Mouse (Mus musculus): ENCODE data around the gene Ankrd13b. TPM values are rescaled to one million over a fixed set of nuclear protein-coding genes. Genes with fewer than 3 reads are reported as not detected.

The Ankrd13b gene
- polyA plus RNA-seq, 1 experiment from 2014 or later = 31.9 TPM

DNA sequence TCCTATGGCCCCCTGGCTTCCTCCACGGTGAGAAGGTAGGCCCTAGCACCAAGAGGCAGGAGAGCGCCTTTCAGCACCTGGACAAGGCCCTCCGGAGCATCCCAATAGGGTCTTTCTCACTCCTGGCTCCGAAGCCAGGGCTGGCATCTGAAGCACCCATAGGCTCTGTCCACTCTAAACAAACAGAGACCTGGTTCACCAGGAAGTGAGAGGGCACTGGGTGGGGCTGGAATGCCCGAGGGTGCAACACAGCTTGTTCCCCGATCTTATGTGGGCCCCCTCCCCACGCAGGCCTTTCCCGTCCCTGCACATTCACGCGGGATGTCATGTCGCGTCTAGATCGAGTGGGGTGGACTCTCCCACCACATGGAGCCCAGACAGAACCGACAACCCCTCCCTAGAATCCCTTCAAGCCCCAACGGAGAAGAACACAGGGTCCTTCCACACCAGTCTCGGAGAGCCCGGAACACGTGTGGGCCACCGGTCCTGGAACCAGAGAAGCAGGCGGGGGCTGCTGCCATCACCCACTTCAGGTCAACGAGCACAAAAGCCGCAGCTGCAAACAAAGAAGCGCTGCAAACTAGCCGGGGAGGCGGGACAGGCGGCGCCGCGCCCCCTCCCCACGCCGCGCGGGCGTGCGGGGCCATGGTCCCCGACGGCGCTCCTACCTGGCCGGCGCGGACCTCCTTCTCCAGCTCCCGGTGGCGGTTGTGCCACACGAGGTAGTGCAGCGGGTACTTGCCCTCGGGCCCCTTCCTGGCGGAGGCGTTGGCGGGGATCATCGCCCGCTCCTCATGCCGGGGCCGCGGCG is 502 bp downstream of the Ankrd13b start:
- no peak for ATAC-seq
- peak overlapping the region; percentile 94 for H3K4me2 ChIP-seq (ENCODE audit: low read length)
- H3K9ac ChIP-seq (ENCODE audit: low read depth, low read length) = peak overlapping the region; percentile 91
- H3K36me3 ChIP-seq (ENCODE audit: control insufficient read depth, insufficient read depth, low read length) = no peaks in the 10 kb centered on the region
- no peaks in the 10 kb centered on the region for H3K9me3 ChIP-seq (replicated peaks; ENCODE audit: control insufficient read depth, low read length, poor library complexity, severe bottlenecking)
- peak overlapping the region; percentile 92 for H3K27ac ChIP-seq (ENCODE audit: low read length)
- WGBS = 2% methylated on average over 39 of the region's 55 CpGs
- H3K4me3 ChIP-seq (ENCODE audit: low read depth, low read length) = peak overlapping the region; percentile 91
- H3K4me1 ChIP-seq (ENCODE audit: control insufficient read depth, insufficient read depth, low read length) = peaks cover 64% of the 10 kb centered on the region
- no peaks in the 10 kb centered on the region for H3K27me3 ChIP-seq (ENCODE audit: control insufficient read depth, insufficient read depth, low read depth, low read length)

DNA sequence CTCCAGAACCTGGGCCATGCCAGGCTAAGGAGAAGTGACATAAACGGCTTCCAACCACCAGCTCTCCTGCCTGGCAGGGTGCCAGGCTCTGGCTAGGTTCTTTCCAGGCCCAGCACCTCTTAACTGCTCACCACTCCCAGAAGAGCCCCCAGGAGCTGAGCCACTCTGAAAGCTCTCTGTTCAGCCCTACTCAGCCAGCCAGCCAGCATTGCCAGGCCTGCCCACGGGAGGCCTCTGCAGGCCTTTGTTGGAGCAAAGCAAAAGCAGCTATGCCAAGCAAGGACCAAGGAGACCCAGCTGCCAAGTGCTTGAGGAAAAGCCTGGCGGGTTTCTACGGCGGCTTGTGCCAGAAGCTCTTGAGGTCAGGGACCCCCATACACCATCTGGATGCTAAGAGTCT is 2.7 kb downstream of the Ankrd13b start:
- peaks cover 57% of the 10 kb centered on the region for H3K4me1 ChIP-seq (ENCODE audit: control insufficient read depth, insufficient read depth, low read length)
- H3K9ac ChIP-seq (ENCODE audit: low read depth, low read length) = peak overlapping the region; percentile 33
- H3K4me3 ChIP-seq (ENCODE audit: low read depth, low read length) = peak overlapping the region; percentile 11
- H3K9me3 ChIP-seq (replicated peaks; ENCODE audit: control insufficient read depth, low read length, poor library complexity, severe bottlenecking) = no peaks in the 10 kb centered on the region
- no peaks in the 10 kb centered on the region for H3K36me3 ChIP-seq (ENCODE audit: control insufficient read depth, insufficient read depth, low read length)
- H3K27me3 ChIP-seq (ENCODE audit: control insufficient read depth, insufficient read depth, low read depth, low read length) = no peaks in the 10 kb centered on the region
- H3K27ac ChIP-seq (ENCODE audit: low read length) = peak overlapping the region; percentile 12; the same call in 1 of the 2 replicates
- H3K4me2 ChIP-seq (ENCODE audit: low read length) = peak overlapping the region; percentile 94
- no peak for ATAC-seq
- 43% methylated on average over 5 of the region's 5 CpGs for WGBS

DNA sequence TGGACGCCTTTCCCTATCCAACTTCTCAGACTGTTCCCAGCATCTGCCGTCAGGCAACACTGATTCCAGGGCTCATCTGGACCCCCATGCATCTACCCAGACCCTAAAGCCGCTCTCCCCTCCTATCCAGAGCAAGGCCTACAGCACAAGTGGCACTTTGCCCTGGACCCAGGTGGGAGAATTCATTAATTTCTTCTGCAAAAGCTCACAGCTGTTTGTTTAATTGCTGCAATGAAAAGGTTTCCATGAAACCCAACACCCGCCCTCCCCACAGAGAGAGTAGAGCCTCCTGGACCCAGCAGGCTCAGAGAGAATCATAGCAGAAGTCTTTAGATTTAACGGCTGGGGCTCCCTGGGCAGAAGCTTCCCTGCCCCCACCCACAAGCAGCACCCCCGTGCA is 4.2 kb downstream of the Ankrd13b start:
- 41% methylated on average over 6 of the region's 6 CpGs for WGBS
- Histone ChIP-seq H3K4me3 (ENCODE audit: low read depth, low read length) (no peak overlapping the region), H3K36me3 (ENCODE audit: control insufficient read depth, insufficient read depth, low read length) (no peaks in the 10 kb centered on the region), H3K9ac (ENCODE audit: low read depth, low read length) (no peak overlapping the region), H3K27me3 (ENCODE audit: control insufficient read depth, insufficient read depth, low read depth, low read length) (no peaks in the 10 kb centered on the region), H3K4me1 (ENCODE audit: control insufficient read depth, insufficient read depth, low read length) (peaks cover 44% of the 10 kb centered on the region), H3K9me3 (replicated peaks; ENCODE audit: control insufficient read depth, low read length, poor library complexity, severe bottlenecking) (no peaks in the 10 kb centered on the region), H3K27ac (ENCODE audit: low read length) (no peak overlapping the region), H3K4me2 (ENCODE audit: low read length) (no peak overlapping the region)
- no peak for ATAC-seq

DNA sequence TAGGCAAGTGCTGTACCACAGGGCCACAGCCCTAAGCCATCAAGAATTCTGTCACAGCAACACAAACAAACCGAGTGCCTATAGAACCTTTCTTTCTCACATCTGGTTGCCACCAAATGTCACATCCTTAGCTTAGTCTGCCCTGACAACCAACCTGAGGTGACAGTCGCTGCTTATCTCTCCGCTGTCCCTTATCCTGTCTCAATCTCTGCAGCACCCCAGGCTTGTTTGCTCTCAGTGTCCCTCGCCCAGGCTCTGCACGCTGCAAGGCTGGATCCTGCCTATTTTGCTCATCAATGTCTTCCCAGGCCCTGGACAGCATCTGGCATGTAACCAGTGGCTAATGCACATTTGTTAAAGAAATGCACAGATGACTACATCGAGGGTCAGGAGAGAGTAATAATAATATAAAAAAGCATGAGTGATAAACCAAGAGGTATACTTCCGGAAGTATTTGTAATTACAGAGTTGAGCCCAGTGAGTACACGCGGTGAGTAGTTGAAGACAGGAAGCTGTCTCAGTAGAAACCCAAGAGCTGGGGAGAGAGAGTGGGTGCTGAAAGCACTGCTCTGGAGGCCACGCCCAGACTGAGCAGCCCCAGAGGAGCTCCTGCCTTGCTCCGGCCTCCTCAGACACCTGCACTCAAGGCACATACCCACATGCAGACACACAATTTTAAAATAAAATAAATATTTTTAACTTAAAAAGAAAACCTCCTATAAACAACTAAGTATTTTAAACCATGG is 5.8 kb downstream of the Ankrd13b start:
- Histone ChIP-seq H3K27me3 (ENCODE audit: control insufficient read depth, insufficient read depth, low read depth, low read length) (no peaks in the 10 kb centered on the region), H3K27ac (ENCODE audit: low read length) (no peak overlapping the region), H3K4me3 (ENCODE audit: low read depth, low read length) (no peak overlapping the region), H3K9ac (ENCODE audit: low read depth, low read length) (no peak overlapping the region), H3K4me2 (ENCODE audit: low read length) (no peak overlapping the region), H3K9me3 (replicated peaks; ENCODE audit: control insufficient read depth, low read length, poor library complexity, severe bottlenecking) (no peaks in the 10 kb centered on the region), H3K36me3 (ENCODE audit: control insufficient read depth, insufficient read depth, low read length) (no peaks in the 10 kb centered on the region), H3K4me1 (ENCODE audit: control insufficient read depth, insufficient read depth, low read length) (peaks cover 41% of the 10 kb centered on the region)
- 78% methylated on average over 11 of the region's 11 CpGs for WGBS
- ATAC-seq = no peak

DNA sequence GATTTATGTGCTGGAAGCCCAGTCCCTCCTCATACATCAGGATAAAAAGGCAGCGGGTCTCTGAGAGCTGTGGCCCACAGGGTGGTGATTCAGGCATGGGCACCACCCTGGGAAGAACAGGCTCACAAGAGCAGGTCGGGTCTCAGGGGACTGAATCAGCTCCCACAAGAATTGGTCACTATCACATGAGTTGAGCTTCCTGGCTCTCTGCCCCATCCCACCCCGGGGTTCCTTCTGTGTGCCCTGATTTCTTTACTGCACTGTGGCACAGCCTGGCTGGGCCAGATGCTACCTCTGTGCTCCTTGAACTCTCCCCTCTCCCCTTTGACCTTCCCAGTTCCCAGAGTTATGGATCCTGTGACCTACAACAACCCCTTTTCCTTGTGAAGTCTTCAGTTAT is 6.4 kb downstream of the Ankrd13b start:
- Histone ChIP-seq H3K36me3 (ENCODE audit: control insufficient read depth, insufficient read depth, low read length) (no peaks in the 10 kb centered on the region), H3K27me3 (ENCODE audit: control insufficient read depth, insufficient read depth, low read depth, low read length) (no peaks in the 10 kb centered on the region), H3K27ac (ENCODE audit: low read length) (no peak overlapping the region), H3K4me3 (ENCODE audit: low read depth, low read length) (no peak overlapping the region), H3K4me1 (ENCODE audit: control insufficient read depth, insufficient read depth, low read length) (peaks cover 35% of the 10 kb centered on the region), H3K9me3 (replicated peaks; ENCODE audit: control insufficient read depth, low read length, poor library complexity, severe bottlenecking) (no peaks in the 10 kb centered on the region), H3K9ac (ENCODE audit: low read depth, low read length) (no peak overlapping the region), H3K4me2 (ENCODE audit: low read length) (no peak overlapping the region)
- 87% methylated on average over 3 of the region's 3 CpGs for WGBS
- no peak for ATAC-seq

DNA sequence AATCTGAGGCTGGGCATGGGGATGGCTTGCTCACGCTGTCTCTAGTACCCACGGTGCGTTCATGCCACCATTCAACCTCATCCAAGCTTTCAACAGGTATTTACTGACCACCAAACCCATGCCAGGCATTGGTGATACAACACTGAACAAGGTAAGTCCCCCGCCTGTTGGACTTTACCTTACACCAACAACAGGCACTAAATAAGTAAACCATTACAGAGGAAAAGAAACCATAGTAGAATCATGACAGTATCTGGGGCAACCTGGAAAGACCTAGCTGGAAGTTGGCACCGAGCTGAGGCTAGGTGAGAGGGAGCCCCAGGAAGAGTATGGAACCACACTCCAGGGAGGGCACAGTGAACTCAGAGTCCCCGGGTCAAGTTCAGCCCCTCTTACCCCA is 12.6 kb downstream of the Ankrd13b start:
- H3K4me1 ChIP-seq (ENCODE audit: control insufficient read depth, insufficient read depth, low read length) = no peaks in the 10 kb centered on the region
- 91% methylated on average over 6 of the region's 6 CpGs for whole genome bisulfite sequencing
- no peak for ATAC-seq

DNA sequence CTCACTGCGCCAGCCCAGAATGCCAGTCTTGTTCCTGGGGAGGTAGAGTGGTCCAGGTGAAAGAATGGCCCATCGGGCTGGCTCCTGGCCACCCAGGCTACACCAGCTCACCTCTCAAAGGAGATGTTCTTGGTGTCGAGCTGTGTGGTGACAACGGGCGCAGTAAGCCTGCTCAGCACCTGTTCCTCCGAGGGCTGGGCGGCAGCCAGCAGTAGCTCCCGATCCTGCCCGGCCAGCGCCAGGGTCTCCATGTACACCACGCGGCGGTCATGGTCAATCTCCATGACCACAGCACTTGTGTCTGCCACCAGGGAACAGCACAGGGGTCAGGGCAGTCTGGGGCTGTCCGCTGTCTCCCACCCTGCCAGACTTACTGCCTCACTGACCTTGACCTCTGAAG is 13.3 kb downstream of the Ankrd13b start:
- Histone ChIP-seq H3K36me3 (ENCODE audit: control insufficient read depth, insufficient read depth, low read length) (peaks cover 13% of the 10 kb centered on the region), H3K27ac (ENCODE audit: low read length) (no peak overlapping the region), H3K4me1 (ENCODE audit: control insufficient read depth, insufficient read depth, low read length) (no peaks in the 10 kb centered on the region), H3K4me2 (ENCODE audit: low read length) (no peak overlapping the region), H3K4me3 (ENCODE audit: low read depth, low read length) (no peak overlapping the region), H3K9me3 (replicated peaks; ENCODE audit: control insufficient read depth, low read length, poor library complexity, severe bottlenecking) (no peaks in the 10 kb centered on the region), H3K9ac (ENCODE audit: low read depth, low read length) (no peak overlapping the region), H3K27me3 (ENCODE audit: control insufficient read depth, insufficient read depth, low read depth, low read length) (no peaks in the 10 kb centered on the region)
- 96% methylated on average over 14 of the region's 14 CpGs for WGBS
- ATAC-seq = no peak

More for the DNA sequence above, 12.6 kb downstream of the Ankrd13b start:
- no peak overlapping the region for H3K27ac ChIP-seq (ENCODE audit: low read length)
- H3K36me3 ChIP-seq (ENCODE audit: control insufficient read depth, insufficient read depth, low read length) = peaks cover 6% of the 10 kb centered on the region; the same call in 1 of the 2 replicates
- H3K4me2 ChIP-seq (ENCODE audit: low read length) = no peak overlapping the region
- no peak overlapping the region for H3K9ac ChIP-seq (ENCODE audit: low read depth, low read length)
- H3K27me3 ChIP-seq (ENCODE audit: control insufficient read depth, insufficient read depth, low read depth, low read length) = no peaks in the 10 kb centered on the region
- no peak overlapping the region for H3K4me3 ChIP-seq (ENCODE audit: low read depth, low read length)
- H3K9me3 ChIP-seq (replicated peaks; ENCODE audit: control insufficient read depth, low read length, poor library complexity, severe bottlenecking) = no peaks in the 10 kb centered on the region

DNA sequence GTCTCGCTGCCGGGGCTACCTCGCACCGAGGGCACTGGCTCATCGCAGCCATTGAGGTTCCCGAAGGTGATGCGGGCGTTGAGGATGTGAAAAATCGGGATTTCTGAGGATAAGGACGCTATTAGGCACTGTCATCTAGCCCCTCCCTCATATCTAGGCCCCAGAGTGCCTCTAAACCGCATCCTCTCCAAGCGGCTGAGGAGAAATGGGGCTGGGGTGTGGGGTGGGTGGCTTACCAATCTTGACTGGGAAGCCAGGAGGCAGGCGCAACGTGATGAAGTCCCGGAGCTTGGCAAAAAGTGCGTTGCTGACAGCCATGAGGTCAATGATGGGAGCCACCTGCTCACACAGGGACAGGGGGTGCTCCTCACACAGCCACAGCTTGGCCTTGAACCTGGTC is 16.7 kb downstream of the Ankrd13b start:
- 93% methylated on average over 16 of the region's 16 CpGs for WGBS
- Histone ChIP-seq H3K27ac (ENCODE audit: low read length) (no peak overlapping the region), H3K4me1 (ENCODE audit: control insufficient read depth, insufficient read depth, low read length) (0 out of 2 replicates have a peak, but pooled peaks cover under 1% of the 10 kb centered on the region), H3K4me2 (ENCODE audit: low read length) (no peak overlapping the region), H3K9me3 (replicated peaks; ENCODE audit: control insufficient read depth, low read length, poor library complexity, severe bottlenecking) (no peaks in the 10 kb centered on the region), H3K9ac (ENCODE audit: low read depth, low read length) (no peak overlapping the region), H3K27me3 (ENCODE audit: control insufficient read depth, insufficient read depth, low read depth, low read length) (peaks cover under 1% of the 10 kb centered on the region), H3K4me3 (ENCODE audit: low read depth, low read length) (no peak overlapping the region), H3K36me3 (ENCODE audit: control insufficient read depth, insufficient read depth, low read length) (peaks cover 22% of the 10 kb centered on the region)
- ATAC-seq = 0 out of 2 replicates have a peak, but pooled peaks have one; percentile 15

DNA sequence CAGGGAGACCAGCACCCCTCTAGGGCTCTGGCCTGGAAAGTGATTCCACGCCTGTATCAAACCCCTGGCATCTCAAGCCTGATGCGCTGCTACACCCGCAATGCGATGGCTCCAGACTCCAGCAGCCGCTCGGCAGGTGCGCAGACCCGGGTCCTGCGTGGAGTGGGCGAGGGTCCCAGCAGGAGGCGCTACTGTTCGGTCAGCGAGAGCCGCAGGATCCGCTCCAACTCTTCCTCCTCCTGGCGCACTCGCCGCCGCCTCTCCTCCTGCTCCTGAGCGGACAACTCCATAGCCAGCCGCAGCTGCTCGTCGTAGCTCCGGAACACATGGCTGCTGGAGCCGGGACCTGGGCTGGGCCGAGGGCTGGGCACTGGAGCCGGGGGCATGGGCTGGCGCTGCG is 18.1 kb downstream of the Ankrd13b start:
- 72% methylated on average over 29 of the region's 29 CpGs for WGBS
- H3K36me3 ChIP-seq (ENCODE audit: control insufficient read depth, insufficient read depth, low read length) = peaks cover 22% of the 10 kb centered on the region
- no peak overlapping the region for H3K4me2 ChIP-seq (ENCODE audit: low read length)

More for the DNA sequence above, 18.1 kb downstream of the Ankrd13b start:
- no peak overlapping the region for H3K9ac ChIP-seq (ENCODE audit: low read depth, low read length)
- no peaks in the 10 kb centered on the region for H3K9me3 ChIP-seq (replicated peaks; ENCODE audit: control insufficient read depth, low read length, poor library complexity, severe bottlenecking)
- 0 out of 2 replicates have a peak, but pooled peaks cover 3% of the 10 kb centered on the region for H3K4me1 ChIP-seq (ENCODE audit: control insufficient read depth, insufficient read depth, low read length)
- H3K27ac ChIP-seq (ENCODE audit: low read length) = no peak overlapping the region
- ATAC-seq = no peak
- H3K27me3 ChIP-seq (ENCODE audit: control insufficient read depth, insufficient read depth, low read depth, low read length) = peaks cover 14% of the 10 kb centered on the region
- no peak overlapping the region for H3K4me3 ChIP-seq (ENCODE audit: low read depth, low read length)
